Mouse (Mus musculus): Measurements from ENCODE around the gene Lgr4.

The Lgr4 gene

DNA sequence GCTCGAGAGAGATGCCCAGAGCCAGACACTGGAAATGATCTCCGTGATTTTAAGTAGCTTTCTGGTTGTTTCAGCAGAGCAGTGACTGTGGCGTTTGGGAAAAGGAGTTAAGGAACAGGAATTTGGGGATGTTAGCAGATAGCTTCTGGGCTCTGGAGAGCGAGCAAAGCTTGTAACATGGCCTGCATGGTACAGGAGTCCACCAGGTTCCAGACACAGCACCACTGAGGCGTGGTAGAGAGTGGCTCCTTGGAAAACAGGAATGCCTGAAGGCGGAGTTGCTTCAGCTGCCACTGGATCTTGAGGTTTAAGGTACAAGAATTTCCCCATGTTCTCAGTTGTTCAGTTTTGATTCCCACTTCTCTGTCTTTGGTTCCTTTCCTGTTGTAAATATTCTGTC, 59.9 kb downstream of the Lgr4 start:
- DNase-seq (ENCODE audit: low read depth): no peak

DNA sequence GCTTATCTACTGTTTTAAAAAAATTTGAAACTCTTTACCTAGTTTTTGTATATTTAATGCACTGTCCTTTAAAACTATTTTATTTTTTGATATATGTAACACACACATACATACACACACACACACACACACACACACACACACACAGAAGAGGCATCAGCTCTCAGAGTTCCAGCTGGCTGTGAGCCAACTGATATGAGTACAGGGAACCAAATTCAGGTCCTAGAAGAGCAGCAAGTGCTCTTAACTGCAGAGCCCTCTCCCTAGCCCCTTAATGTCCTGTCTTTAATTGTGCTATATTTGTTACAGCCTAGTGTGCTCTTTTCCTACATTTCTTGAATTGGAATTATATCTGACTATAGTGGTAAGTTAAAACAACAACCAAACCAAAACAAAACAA, 61.8 kb downstream of the Lgr4 start:
- no peak for DNase-seq (ENCODE audit: low read depth)

DNA sequence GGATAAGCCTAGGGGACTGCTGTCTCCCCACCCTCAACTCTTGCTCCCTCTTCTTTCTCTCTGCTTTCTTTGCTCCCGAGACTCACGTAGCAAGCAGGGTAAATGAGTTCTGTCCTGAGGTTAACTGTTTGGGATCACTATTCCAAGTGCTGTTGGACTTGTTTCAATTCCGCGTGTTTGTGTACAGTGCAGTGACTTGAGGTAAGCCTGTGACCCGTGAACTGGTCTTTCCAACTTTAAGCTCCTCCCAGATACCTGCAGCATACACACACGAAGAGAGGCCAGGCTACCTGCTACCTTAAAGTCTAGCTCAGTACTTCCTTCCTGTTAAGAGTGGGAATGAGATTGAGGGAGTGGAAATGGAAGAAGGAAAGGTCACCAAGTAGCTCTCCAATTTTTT, 66.0 kb downstream of the Lgr4 start:
- no peak for DNase-seq (ENCODE audit: low read depth)

DNA sequence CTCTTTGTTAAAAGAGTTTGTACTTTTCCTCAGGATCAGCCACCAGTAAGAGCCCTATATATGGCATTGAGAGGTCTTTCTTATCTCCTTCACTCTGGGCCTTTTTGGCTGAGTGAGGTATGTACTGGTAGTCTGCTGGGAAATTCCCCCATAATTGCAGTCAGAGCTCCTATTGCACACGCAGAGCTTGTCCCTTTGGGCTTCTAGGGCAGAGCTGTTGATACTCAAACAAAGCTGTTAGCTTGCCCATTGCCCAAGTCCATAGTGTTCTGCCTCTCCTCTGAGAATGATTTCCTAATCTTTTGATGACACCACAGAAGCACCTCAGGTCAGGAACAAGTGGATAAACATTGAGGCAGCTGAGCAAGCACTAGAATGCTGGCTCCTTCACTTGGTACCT, 67.5 kb downstream of the Lgr4 start:
- no peak for DNase-seq (ENCODE audit: low read depth)

DNA sequence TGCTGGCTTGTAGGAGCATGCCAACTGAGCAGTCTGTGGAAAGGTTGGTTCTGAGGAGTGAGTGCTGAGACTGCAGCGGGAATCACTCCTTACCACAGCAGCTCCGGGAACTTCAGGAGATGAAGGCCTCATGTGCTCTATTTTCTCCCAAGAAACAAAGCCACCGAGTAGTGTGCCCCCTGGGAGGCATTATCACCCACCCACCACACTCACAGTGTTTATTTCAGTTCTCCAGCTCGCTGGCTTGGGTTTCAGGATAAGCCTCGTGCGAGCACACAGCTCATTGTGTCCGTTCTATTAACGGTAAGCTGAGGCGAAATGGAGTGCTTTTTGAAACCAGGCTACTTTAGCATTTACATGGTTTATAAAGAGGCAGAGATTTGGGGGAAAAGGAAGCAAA, 68.1 kb downstream of the Lgr4 start:
- DNase-seq (ENCODE audit: low read depth): no peak

DNA sequence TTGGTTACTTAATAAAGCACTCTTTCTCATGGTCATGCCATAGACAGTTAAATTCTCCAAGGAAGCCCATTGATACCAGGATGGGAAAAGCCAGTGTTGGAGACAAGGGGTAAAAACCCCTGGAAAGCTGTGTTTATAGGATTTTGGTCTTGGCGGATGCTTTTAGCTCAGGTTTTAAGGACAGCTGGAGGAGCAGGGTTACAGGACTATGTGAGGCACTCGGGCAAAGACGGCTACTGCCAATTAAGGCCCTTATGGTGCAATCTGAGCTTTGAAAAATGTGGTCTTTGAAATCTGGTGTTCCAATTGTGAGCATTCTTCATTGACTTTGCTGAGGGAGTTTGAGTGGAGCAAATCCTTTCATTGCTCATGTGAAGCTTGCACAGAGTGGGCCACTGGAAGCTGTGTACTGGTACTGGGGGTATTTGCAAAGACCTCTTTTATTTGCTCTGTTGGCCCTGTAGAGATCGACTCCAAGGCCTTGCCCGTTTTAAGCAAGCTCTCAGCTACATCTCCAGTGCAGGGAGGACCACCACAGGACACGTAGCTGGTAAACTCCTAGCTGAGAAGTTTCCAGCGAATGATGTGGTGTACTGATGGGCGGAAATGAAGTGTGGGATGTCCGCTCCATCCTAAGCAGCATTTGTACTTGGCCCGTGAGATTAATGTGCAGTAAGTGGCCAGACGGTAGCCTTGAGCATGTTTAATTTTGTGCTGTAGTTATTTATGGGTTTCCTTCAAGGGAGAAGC, 68.8 kb downstream of the Lgr4 start:
- DNase-seq (ENCODE audit: low read depth): no peak

DNA sequence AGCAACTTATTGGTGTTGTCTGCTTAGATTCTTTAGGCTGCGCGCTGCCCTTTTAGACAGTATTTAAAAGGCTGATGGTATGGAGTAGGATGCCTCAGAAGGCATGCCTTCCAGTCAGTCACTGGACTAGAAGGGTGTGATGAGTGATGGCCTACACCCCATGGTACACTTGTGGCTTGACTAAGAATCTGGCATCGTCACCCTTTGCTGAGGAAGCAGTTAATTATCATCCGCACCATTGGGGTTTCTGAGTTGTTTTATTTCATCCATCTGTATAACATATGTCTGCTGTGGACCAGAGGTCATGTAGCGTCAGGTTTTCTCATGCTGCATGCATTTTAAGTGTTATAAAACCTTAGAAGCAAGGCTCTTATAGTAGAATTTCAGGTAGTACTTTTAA, 70.5 kb downstream of the Lgr4 start:
- no peak for DNase-seq (ENCODE audit: low read depth)

DNA sequence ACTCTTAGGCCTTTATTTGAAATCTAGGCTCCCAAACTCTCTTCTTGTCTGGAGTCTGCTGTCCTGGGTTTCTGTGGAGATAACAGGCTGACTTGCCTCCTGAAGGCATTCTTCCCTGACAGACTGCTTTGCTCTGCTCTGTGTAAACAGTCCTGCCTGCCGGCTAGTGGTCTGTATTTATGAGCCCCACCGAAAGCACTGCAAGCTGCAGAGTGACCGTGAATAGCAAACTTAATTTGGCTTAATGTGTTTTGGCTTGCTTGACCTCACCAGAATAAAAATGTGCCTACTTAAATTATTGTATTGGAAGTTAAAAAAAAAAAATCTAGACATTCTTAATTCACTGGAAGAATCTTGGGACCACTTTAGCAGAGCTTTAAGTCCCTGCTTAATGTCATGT, 71.7 kb downstream of the Lgr4 start:
- DNase-seq (ENCODE audit: low read depth): no peak

DNA sequence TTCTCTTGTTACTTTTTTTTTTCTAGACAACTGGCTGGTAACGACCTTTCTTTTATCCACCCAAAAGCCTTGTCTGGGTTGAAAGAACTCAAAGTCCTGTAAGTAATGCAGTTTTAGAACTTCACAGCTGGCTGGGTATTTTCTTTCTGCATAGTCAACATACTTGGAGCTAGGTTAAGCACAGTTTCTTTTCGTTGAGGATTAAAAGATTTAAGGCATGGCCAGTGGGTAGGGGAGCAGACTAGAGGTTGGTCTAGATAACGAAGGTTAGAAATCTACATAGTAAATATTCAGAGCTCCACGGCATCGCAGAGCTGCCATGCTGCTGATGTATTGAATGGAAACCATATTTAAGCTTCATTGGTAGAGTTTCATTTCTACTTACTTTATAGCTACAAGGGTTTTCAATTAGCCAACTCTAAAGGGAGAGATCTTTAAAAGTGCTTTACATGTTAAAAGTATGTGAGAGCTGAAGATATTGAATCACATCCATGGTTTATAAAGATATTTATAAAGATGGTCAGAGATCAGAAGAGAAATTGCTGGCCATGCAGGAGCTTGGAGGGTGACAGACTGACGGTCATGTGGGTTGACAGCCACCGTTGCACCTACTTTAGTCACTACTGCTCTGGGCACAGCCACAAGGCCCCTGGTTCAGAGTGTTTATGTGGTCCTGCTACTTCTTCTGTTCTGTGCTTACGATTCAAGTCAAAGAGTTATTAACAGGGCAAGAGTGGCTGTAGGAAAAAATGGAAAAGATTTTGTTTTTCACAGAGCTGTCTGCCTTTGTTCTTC, 72.4 kb downstream of the Lgr4 start:
- no peak for DNase-seq (ENCODE audit: low read depth)

DNA sequence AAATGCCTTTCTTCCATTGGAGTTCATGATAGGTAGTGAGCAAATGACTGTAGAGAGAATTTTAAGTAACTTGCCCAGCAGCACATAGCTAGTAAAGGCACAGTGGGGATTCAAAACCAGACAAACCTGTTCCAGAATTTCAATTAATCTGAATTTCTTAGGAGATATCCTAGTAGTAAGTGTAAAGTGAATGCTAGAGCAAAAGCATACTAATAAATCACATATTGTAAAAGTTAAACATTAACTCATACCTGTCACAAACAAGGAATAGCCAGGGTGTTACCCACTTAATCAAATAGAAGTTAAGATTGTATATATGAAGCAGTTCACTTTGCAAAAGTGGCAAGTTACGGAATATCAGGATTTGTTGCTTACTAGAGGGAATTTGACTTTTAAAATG, 74.3 kb downstream of the Lgr4 start:
- no peak for DNase-seq (ENCODE audit: low read depth)

DNA sequence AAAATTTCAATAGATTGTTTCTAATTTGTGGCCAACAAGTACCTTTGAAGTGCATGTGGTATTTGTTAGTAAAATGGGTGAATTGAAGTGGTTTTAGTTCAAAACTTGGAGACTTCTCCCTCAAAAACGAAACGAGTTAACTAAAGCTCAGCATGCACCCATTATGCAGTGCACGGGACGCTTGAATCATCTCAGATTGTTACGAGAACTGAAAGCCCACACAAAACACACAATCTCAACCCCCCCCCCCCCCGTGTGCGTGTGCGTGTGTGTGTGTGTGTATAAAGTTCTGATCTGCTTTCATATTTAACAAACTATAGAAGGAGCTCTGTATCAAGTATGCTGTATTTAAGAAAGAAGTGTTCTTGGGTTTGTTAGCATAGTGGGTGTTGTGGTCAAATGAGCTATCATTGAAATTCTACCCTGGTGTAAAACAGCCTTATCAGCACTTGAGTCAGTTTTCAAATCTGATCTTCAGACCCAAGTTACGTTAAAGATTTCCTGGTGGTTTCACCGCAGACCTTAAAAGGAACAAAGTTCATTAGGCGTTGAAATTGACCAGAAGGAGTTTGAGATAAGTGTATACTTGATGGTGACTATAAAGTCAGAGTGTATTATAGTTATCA, 75.1 kb downstream of the Lgr4 start:
- no peak for DNase-seq (ENCODE audit: low read depth)

DNA sequence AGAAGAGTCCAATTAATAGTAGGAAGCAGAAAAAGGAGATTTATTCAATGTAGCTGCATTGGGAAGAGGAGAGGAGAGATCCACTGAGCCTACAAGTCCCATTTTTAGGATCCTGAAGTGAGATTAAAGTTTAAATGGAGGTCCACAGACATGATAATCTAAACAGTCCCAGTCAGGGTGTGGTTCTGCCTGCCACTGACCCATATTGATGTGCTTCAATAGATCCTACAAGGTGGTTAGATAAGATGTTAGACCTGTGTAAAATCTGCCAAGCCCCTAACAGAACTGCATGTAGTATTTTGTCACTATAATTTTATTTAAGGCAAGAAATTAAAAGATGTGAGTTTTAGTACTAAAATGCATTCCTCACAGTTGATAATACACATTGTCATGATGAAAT, 76.0 kb downstream of the Lgr4 start:
- DNase-seq (ENCODE audit: low read depth): no peak

DNA sequence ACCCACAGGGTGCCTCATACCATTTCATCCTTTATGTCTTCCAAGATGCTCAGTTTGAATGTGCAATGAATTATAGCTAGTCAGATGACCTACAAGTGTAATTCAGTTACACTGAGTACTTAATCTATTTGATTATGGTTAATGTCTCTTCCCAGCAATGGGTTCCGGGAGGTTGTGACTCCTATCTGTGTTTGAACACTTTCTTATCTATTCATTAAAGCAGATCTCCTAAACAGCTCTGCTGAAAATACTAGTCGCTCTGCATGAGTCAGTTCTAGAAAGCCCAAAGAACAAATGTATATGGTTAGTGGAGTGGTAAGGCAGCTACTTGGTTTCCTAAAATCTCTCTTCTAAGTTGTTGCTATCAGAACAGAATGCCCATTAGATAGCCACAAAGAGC, 77.6 kb downstream of the Lgr4 start:
- DNase-seq (ENCODE audit: low read depth): no peak

DNA sequence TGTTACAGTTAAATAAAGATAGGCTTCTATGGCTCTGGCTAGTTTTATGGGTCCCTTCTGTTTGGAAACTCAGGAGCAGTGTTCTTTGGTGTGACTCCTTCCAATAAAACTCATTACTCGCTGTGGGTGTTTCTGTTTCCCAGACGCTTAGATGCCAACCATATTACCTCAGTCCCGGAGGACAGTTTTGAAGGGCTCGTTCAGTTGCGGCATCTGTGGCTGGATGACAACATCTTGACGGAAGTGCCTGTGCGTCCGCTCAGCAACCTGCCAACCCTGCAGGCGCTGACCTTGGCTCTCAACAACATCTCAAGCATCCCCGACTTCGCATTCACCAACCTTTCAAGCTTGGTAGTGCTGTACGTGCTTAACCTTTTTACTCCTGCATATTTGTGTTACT, 79.0 kb downstream of the Lgr4 start:
- no peak for DNase-seq (ENCODE audit: low read depth)

DNA sequence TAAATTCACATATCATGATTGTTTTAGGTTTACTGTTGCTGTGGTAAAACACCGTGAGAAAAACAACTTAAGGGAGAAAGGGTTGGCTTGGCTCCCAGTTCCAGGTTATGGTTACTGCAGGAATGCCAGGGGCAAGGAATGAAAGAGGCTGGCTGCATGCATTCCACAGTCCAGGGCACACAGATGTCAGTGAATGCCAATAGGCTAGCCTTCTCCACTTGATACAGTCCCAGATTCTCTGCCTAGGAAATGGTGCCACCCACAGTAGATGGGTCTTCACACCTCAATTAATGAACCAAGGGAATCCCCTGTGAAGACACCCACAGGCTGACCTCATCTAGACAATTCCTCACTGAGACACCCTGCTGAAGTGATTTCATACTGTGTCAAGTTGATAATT, 87.2 kb downstream of the Lgr4 start:
- no peak for DNase-seq (ENCODE audit: low read depth)

DNA sequence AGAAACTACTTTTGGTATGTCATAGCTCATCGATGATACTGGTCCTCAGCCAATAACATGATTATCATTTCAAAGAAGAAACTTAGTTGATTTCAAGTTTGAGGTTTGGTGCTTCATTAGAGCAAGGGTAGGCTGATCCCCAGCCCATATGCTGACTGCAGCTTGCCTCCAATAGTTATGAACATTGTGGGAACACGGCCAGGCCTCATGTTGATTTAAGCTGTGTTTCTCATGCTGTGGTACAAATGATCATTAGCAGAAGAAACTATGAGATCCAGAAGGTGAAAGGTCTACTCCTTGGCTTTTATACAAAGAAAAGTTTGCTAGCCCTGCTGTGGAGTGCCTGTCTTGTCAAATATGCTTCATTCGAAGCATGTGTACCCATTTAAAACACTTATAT, 87.7 kb downstream of the Lgr4 start:
- no peak for DNase-seq (ENCODE audit: low read depth)

DNA sequence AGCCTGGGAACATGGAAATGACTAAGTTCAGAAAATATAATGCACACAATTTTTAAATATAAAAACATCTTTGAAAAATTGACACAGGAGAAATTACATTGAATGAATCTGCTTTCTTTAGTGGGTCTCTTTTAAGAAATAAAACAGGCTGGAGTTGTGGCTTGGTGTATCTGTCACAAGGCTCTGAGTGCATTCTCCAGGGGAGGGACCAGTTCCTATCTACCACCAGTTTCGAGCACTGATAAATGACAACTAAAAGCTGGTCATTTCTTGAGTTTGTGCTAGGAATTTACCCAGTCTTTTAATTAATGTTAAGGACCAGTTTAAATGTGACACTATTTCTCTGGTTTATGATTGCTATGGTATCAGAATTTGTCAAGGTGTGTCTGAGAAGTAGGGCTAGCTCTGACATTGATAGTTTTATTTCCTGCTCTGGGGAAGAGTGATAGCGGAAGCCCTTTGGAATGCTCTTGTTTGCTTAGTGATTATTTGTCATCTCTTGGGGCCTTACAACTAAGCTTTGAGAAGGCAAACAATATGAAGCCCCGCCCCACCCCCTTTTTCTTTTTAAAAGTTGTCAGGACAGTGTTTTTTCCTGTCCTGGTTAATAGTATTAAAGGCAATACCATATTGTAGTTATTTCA, 88.3 kb downstream of the Lgr4 start:
- DNase-seq (ENCODE audit: low read depth): no peak

DNA sequence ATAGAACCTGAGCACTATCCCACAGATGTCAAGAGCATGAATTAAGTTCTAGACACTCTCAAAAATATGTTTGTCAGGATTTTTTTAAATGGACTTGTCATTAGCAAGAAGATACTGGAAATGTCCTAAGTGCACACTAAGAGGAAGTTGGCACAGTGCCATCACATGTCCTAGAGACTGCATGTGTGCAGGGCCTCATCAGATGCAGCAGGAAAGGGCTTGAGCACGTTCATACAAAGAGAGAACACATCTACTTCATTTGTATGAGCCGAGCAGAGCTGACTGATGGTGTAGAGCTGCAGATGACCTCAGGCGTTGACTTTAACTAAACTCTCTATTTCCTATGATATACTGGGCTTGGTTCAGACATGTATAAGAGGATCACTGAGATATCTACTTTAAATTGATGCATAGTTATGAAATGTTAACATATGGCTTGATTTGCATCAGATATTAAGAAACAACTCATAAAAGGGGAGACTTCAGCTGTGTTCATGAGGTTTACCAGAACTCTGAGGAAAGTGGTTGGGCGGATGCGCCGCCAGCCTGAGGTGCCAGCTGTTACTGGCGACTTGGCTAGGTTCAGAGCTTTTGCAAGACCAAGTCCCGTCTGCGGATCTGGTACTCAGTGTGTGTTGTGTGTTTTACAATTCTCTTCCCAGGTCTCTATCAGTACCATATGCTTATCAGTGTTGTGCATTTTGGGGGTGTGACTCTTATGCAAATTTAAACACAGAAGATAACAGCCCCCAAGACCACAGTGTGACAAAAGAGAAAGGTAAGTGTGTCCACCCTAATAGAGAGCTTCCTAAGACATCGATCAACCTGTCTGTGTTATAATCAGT, 90.2 kb downstream of the Lgr4 start:
- no peak for DNase-seq (ENCODE audit: low read depth)

DNA sequence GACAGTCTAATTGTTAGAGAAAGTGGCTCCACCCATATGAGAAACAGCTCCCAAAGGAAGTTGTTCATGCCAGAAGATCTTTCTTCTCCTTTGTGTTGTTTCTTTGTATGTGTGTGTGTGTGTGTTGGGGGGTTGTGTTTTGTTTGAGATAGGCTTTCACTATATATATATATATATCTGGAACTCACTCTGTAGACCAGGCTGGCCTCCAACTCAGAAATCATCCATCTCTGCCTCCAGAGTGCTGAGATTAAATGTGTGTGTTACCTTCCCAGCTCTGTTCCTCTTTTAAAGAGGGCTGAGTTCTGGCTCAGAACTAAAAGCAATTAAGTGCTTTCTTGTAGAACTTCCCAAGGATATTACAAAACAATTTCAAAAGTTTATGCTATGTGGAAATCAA, 92.0 kb downstream of the Lgr4 start:
- no peak for DNase-seq (ENCODE audit: low read depth)

DNA sequence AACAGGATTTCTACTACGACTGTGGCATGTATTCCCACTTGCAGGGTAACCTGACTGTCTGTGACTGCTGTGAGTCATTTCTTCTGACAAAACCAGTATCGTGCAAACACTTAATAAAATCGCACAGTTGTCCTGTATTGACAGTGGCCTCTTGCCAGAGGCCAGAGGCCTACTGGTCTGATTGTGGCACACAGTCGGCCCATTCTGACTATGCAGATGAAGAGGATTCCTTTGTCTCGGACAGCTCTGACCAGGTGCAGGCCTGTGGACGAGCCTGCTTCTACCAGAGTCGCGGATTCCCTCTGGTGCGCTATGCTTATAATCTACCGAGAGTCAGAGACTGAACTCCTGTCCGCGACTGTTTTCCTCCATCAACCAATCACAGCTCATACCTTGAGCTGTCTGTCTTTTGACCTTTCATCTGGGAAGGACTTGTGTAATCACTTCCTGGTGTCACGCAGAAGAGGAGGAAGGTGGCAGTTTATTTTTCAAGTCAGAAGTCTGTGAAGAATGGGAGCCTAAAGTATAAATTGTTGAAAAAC, 94.8 kb downstream of the Lgr4 start:
- DNase-seq (ENCODE audit: low read depth): no peak

DNA sequence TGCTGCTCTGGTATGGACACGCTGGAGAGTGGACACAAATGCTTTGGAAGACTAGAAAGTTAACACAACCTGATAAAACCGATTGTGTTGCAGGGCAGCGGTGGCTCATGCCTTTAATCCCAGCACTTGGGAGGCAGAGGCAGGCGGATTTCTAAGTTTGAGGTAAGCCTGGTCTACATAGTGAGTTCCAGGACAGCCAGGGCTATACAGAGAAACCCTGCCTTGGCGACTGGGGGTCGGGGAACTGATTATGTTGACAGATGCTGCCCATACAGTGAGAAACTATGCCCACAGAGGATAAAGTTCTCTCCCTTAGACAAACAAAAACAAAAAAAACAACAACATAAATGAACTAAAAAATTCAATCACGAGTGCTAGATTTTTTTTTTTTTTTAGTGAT, 99.6 kb downstream of the Lgr4 start:
- no peak for DNase-seq (ENCODE audit: low read depth)
